Mouse (Mus musculus) forebrain, embryonic 12.5 days (tissue): ENCODE results near the gene Hint3. TPM values are rescaled to one million over a fixed set of nuclear protein-coding genes. Genes with fewer than 3 reads are reported as not detected.

ENCODE experiments used
- ATAC-seq: fragments of 200-750 bp; cut with Nextera tagmentation; 2 replicates; pipeline ENCODE4 v1.8.0; 2017; ENCODE audit warnings: moderate TSS enrichment; ENCODE audit not compliant: low FRiP score
- H3K27ac ChIP-seq: fragments of 300-500 bp; sonication (generic); 2 replicates; pipeline ENCODE4 v1.5.1; 2016; ENCODE audit warnings: mild to moderate bottlenecking
- H3K27me3 ChIP-seq: fragments of 300-500 bp; sonication (generic); 2 replicates; pipeline ENCODE4 v1.6.1; 2016; ENCODE audit warnings: mild to moderate bottlenecking
- H3K36me3 ChIP-seq: fragments of 300-500 bp; sonication (generic); replicated peaks from 2 replicates; pipeline ENCODE4 v1.6.1; 2016; ENCODE audit warnings: mild to moderate bottlenecking
- H3K4me1 ChIP-seq: fragments of 300-500 bp; sonication (generic); 2 replicates; pipeline ENCODE4 v1.6.1; 2016
- H3K4me2 ChIP-seq: fragments of 300-500 bp; sonication (generic); 2 replicates; pipeline ENCODE4 v1.6.1; 2016; ENCODE audit warnings: mild to moderate bottlenecking, moderate library complexity
- H3K4me3 ChIP-seq: fragments of 300-500 bp; sonication (generic); replicated peaks from 2 replicates; pipeline ENCODE4 v1.5.1; 2016; ENCODE audit warnings: mild to moderate bottlenecking
- H3K9ac ChIP-seq: fragments of 300-500 bp; sonication (generic); 2 replicates; pipeline ENCODE4 v1.6.1; 2016; ENCODE audit warnings: mild to moderate bottlenecking
- H3K9me3 ChIP-seq: fragments of 300-500 bp; sonication (generic); 2 replicates; pipeline ENCODE4 v1.6.1; 2016
- WGBS: fragments of 180-500 bp; shearing (Covaris S2); methylation state at CpG from one replicate; pipeline ENCODE4 v1.1.7; 2016; 5-methylcytosine and 5-hydroxymethylcytosine counted together
- polyA plus RNA-seq: library from polyadenylated mRNA; unstranded; fragments of >200 nt; fragmentation: Nextera tagmentation; extraction: Ambion mirVana; gene quantifications from 2 replicates; pipeline ENCODE4 v1.2.1, GENCODE M21; 2016

Gene Hint3
- polyA plus RNA-seq, 1 experiment from 2014 or later, result 18.5 TPM

DNA sequence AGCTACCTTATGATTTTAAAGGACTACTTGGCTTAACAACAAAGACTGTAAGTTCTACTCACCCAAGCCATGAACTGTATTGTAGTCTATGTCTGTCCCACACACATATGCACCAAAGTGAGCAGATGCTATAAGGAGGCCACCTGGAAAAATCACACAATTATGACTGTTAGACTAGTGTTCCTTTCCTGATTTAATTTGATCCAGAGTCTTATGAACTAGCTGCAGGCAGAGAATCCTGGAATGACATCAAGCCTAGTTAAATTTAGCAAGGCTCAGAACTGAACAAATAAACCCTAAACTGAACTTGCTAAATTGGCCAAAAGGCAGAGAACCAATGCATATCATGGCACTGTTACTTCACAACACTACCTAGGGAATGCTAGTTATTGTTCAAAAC is 63.1 kb downstream of the Hint3 start:
- Histone ChIP-seq H3K4me2 (no peak overlapping the region), H3K4me1 (no peaks in the 10 kb centered on the region), H3K27me3 (no peaks in the 10 kb centered on the region), H3K9ac (no peak overlapping the region), H3K36me3 (peaks cover 32% of the 10 kb centered on the region), H3K4me3 (no peak overlapping the region), H3K27ac (no peak overlapping the region), H3K9me3 (no peaks in the 10 kb centered on the region)
- ATAC-seq, result no peak

DNA sequence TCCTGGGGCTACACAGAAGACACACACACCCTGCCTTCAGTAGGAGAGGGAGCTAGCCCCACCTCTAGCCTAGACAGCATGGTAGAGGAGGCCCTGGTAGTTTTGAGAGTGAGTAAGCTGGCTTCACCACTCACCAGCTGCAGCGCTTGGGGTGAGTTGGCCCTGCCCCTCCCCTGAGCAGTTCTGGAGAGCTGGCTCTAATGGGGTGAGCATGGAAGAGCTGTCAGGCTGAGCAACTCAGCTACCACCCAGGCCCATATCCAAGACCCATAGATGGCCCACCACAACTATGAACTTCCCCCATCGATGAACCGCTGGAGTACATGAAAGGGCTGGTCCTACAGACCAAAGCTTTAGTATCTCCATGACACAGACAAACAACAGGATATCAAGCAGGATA is 64.8 kb downstream of the Hint3 start:
- Histone ChIP-seq H3K27ac (no peak overlapping the region), H3K27me3 (no peaks in the 10 kb centered on the region), H3K36me3 (peaks cover 43% of the 10 kb centered on the region), H3K9me3 (no peaks in the 10 kb centered on the region), H3K4me3 (no peak overlapping the region), H3K4me2 (no peak overlapping the region), H3K9ac (no peak overlapping the region), H3K4me1 (no peaks in the 10 kb centered on the region)
- 92% methylated on average over 3 of the region's 3 CpGs for WGBS
- no peak for ATAC-seq

Other genes with a start within 250 kb of the Hint3 start
- gene Trmt11, start 28.9 kb downstream of the Hint3 start, polyA plus RNA-seq, result 30.1 and 32.5 TPM in 2 replicates
- gene Ncoa7, start 173.7 kb upstream of the Hint3 start, polyA plus RNA-seq, result 9.4 and 11.1 TPM in 2 replicates
- gene Hey2, start 213.2 kb upstream of the Hint3 start, polyA plus RNA-seq, result 5.3 and 5.6 TPM in 2 replicates